15 mouse cellular contexts compared by ENCODE assay signal in the genomic region with DNA sequence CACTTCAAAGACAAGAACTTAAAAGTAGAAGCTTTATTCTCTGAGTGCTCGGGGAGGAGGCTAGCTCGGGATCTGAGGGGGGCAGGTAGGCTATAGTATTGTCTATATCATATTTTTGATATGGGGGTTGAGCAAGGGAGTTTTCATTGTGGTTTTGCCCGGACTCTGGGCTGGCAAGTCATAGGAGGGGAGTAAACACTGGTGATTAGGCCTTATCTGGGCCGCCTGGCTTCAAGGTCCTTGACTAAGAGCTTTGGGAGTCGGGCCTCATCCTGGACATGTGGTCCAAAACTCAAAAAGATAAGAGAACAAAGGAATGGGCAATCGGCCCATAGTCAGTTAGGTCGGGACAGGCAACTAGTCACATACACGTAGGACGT. TPM values are rescaled to one million over a fixed set of nuclear protein-coding genes. Genes with fewer than 3 reads are reported as not detected.
DNase-seq lines count a peak whose midpoint lies in the region; ATAC-seq and TF ChIP-seq lines count a peak whose summit lies in the region.
"Had no signal": no experiment of that assay in that cellular context is flagged by ENCODE, and none has a peak within 500 bp of the region (broad histone marks: within the 10 kb centered on the region; RNA-seq: fewer than 3 reads in every experiment).

No protein-coding gene starts in this region.

- intact Hi-C loops in left cerebral cortex, postnatal 10 days (cut with DNase I): no loop called here
- intact Hi-C loops in left cerebral cortex, postnatal 14 days (cut with DNase I): no loop called here

- DNase-seq in embryo, embryonic 10 days (ENCODE audit: low spot score): peak; percentile 12
- DNase-seq in embryo, embryonic 11 days: no peak
- DNase-seq in G1E (ENCODE audit: low spot score): peak; percentile 71
- DNase-seq in left cerebral cortex, postnatal 10 days (ENCODE audit: extremely low spot score in 1 of 2, low spot score in 2 of 2): no peak
- DNase-seq in forebrain, postnatal 0 days: no peak
- DNase-seq in left cerebral cortex, postnatal 14 days (ENCODE audit: low spot score in 2 of 2): no peak
- DNase-seq: cerebellum, postnatal 25 days; kidney, postnatal 25 days; lung, postnatal 4 days; retina, postnatal 1 day; thymus, adult 18-20 months had no signal

- peak; percentile 94 for ATAC-seq in G1E (ENCODE audit: extremely low read depth, insufficient number of reproducible peaks, low FRiP score, poor library complexity, severe bottlenecking)
- ATAC-seq in heart, embryonic 16.5 days (replicated peaks; ENCODE audit: extremely low read depth, insufficient read depth, low FRiP score): 0 out of 2 replicates have a peak, but pooled peaks have one; percentile 49
- peak; percentile 79 for ATAC-seq in megakaryocyte progenitor cell, adult 5-6 weeks (replicated peaks; ENCODE audit: poor library complexity)
- no peak for ATAC-seq in forebrain, postnatal 0 days

- no peak overlapping the region for H3K9ac ChIP-seq in heart, embryonic 16.5 days (ENCODE audit: low read length)
- no peak overlapping the region for H3K9ac ChIP-seq in forebrain, postnatal 0 days
- H3K9ac ChIP-seq: hindbrain, embryonic 12.5 days; limb, embryonic 12.5 days had no signal

- no peak overlapping the region for H3K4me2 ChIP-seq in heart, embryonic 16.5 days (ENCODE audit: low read depth, low read length)
- no peak overlapping the region for H3K4me2 ChIP-seq in forebrain, postnatal 0 days (ENCODE audit: low read depth)
- H3K4me2 ChIP-seq: hindbrain, embryonic 12.5 days; limb, embryonic 12.5 days had no signal

- no peak overlapping the region; the same call in 1 of the 2 replicates for H3K4me3 ChIP-seq in G1E (ENCODE audit: low read depth, low read length)
- no peak overlapping the region for H3K4me3 ChIP-seq in heart, embryonic 16.5 days (ENCODE audit: low read length)
- H3K4me3 ChIP-seq in forebrain, postnatal 0 days (ENCODE audit: low read depth, low read length): no peak overlapping the region
- H3K4me3 ChIP-seq: hindbrain, embryonic 12.5 days; limb, embryonic 12.5 days had no signal

- H3K36me3 ChIP-seq in G1E (replicated peaks): no peaks in the 10 kb centered on the region
- H3K36me3 ChIP-seq in heart, embryonic 16.5 days (ENCODE audit: control insufficient read depth, insufficient read depth): peaks cover 10% of the 10 kb centered on the region; the same call in 1 of the 2 replicates
- H3K36me3 ChIP-seq in forebrain, postnatal 0 days (ENCODE audit: insufficient read depth): no peaks in the 10 kb centered on the region
- H3K36me3 ChIP-seq: hindbrain, embryonic 12.5 days; limb, embryonic 12.5 days had no signal

- no peak for TF ChIP-seq CTCF in G1E (IDR thresholded peaks at IDR 0.05; ENCODE audit: low read depth, low read length)
- TF ChIP-seq CTCF in forebrain, postnatal 0 days (IDR thresholded peaks at IDR 0.05; ENCODE audit: low read depth): no peak

- WGBS in heart, embryonic 16.5 days: 21% methylated on average over 9 of the region's 9 CpGs
- 85% methylated on average over 9 of the region's 9 CpGs for WGBS in forebrain, postnatal 0 days

- peaks cover 87% of the 10 kb centered on the region for H3K4me1 ChIP-seq in G1E (ENCODE audit: insufficient read depth, low read depth, low read length)
- H3K4me1 ChIP-seq in heart, embryonic 16.5 days (ENCODE audit: control insufficient read depth, insufficient read depth, low read length): peaks cover 28% of the 10 kb centered on the region
- no peaks in the 10 kb centered on the region for H3K4me1 ChIP-seq in forebrain, postnatal 0 days (ENCODE audit: insufficient read depth)

- peaks cover 20% of the 10 kb centered on the region for H3K9me3 ChIP-seq in G1E (replicated peaks)
- no peaks in the 10 kb centered on the region for H3K9me3 ChIP-seq in heart, embryonic 16.5 days (replicated peaks; ENCODE audit: control insufficient read depth, low read length)
- no peaks in the 10 kb centered on the region for H3K9me3 ChIP-seq in forebrain, postnatal 0 days (ENCODE audit: low read length)

- peak overlapping the region; percentile 10; the same call in 1 of the 2 replicates for H3K27ac ChIP-seq in heart, embryonic 16.5 days (ENCODE audit: low read length)
- no peak overlapping the region for H3K27ac ChIP-seq in forebrain, postnatal 0 days (ENCODE audit: low read depth, low read length)
- H3K27ac ChIP-seq: hindbrain, embryonic 12.5 days; limb, embryonic 12.5 days had no signal

- H3K27me3 ChIP-seq in G1E (ENCODE audit: insufficient read depth, low read length): no peaks in the 10 kb centered on the region
- no peaks in the 10 kb centered on the region for H3K27me3 ChIP-seq in heart, embryonic 16.5 days (ENCODE audit: control insufficient read depth, insufficient read depth, low read length)
- no peaks in the 10 kb centered on the region for H3K27me3 ChIP-seq in forebrain, postnatal 0 days (ENCODE audit: insufficient read depth, low read length)

RNA-seq across cellular contexts. Expression of a gene that starts 8.1 kb away (rescaled TPM):
- total RNA-seq in G1E (2014; fragmentation: Nextera tagmentation) (not detected in 2 replicates), G1E (2017) (1.3 TPM in 1 of 2 replicates, not detected in the other)
- 0.43 and 0.44 TPM in 2 replicates for polyA plus RNA-seq in G1E (2012)
- 1,725 and 1,731 TPM in 2 replicates for polyA plus RNA-seq in heart, embryonic 16.5 days (2015; fragmentation: Nextera tagmentation; extraction: Ambion mirVana)
- not detected in 2 replicates for total RNA-seq in megakaryocyte progenitor cell, adult 5-6 weeks (2015)
- not detected in 2 replicates for total RNA-seq in megakaryocyte progenitor cell, adult 5-6 weeks (2017)
- 10 to 100 TPM; 17.5 to 20.6 TPM for total RNA-seq in left cerebral cortex, postnatal 10 days (2021)
- total RNA-seq in forebrain, postnatal 0 days (2014; rRNA removed): 24.4 and 34.3 TPM in 2 replicates
- 34.6 and 39.6 TPM in 2 replicates for polyA plus RNA-seq in forebrain, postnatal 0 days (2015; fragmentation: Nextera tagmentation; extraction: Ambion mirVana)
- 10 to 100 TPM; 24.1 to 24.2 TPM for total RNA-seq in left cerebral cortex, postnatal 14 days (2021)

RNA-seq across cellular contexts. Expression of a gene that starts 56.5 kb away (rescaled TPM):
- total RNA-seq in G1E (2014; fragmentation: Nextera tagmentation) (22.8 and 25.7 TPM in 2 replicates), G1E (2017) (24.9 and 26.7 TPM in 2 replicates)
- 60.6 and 77.6 TPM in 2 replicates for polyA plus RNA-seq in G1E (2012)
- polyA plus RNA-seq in heart, embryonic 16.5 days (2015; fragmentation: Nextera tagmentation; extraction: Ambion mirVana): 28.9 and 30.1 TPM in 2 replicates
- 7.2 and 7.9 TPM in 2 replicates for total RNA-seq in megakaryocyte progenitor cell, adult 5-6 weeks (2015)
- 10.7 and 12.5 TPM in 2 replicates for total RNA-seq in megakaryocyte progenitor cell, adult 5-6 weeks (2017)
- total RNA-seq in left cerebral cortex, postnatal 10 days (2021): 1 to 10 TPM; 1.8 to 3.1 TPM
- total RNA-seq in forebrain, postnatal 0 days (2014; rRNA removed): 13.1 and 13.7 TPM in 2 replicates
- polyA plus RNA-seq in forebrain, postnatal 0 days (2015; fragmentation: Nextera tagmentation; extraction: Ambion mirVana): 8.7 and 9.3 TPM in 2 replicates
- 1 to 10 TPM in 1 of 2 experiments, under 1 TPM in 1; 0.88 to 1.5 TPM for total RNA-seq in left cerebral cortex, postnatal 14 days (2021)

Comparison
In these comparisons a context has a peak if more than half of its experiments do, and no peak if none do; other contexts are left out.
1. DNase-seq: peak in embryo, embryonic 10 days (single experiment) and G1E (single experiment); none in embryo, embryonic 11 days (single experiment), left cerebral cortex, postnatal 10 days (0 of 2), forebrain, postnatal 0 days (single experiment) and left cerebral cortex, postnatal 14 days (0 of 2).
2. RNA of a gene that starts 8.1 kb away (total RNA-seq): 24.4 to 34.3 TPM in forebrain, postnatal 0 days, 24.1 to 24.2 TPM in left cerebral cortex, postnatal 14 days and 17.5 to 20.6 TPM in left cerebral cortex, postnatal 10 days; 1.3 TPM in G1E and not detected in megakaryocyte progenitor cell, adult 5-6 weeks; every median in the first group is over 4 times any median in the second.